Mouse (Mus musculus): ENCODE measurements at regions not wholly inside any gene's neighbourhood (a gene's known extent, or its start where the extent isn't known, plus 50 kb on each side); places are given as distances from the start of the nearest gene placed in this dataset.
A peak's percentile ranks its signal among the peaks of the same experiment; 100 is the strongest.
"Not testable (repeated sequence)": the region's sequence is repeated elsewhere in the genome, so short reads cannot be mapped to it uniquely, and the experiment has no call there.

GRCm38 (mm10) chr13:42000966-42001365 lies 50.9 kb upstream of the Hivep1 start:
- no peak for DNase-seq (ENCODE audit: low spot score in 2 of 2)

- no peak for DNase-seq (ENCODE audit: low spot score in 2 of 2)
Measured at GRCm38 (mm10) chr13:41997883-41998282, 53.9 kb upstream of the Hivep1 start.

GRCm38 (mm10) chr13:41994126-41994525 lies 57.7 kb upstream of the Hivep1 start:
- no peak for DNase-seq (ENCODE audit: low spot score in 2 of 2)

GRCm38 (mm10) chr13:41975918-41976317 lies 75.9 kb upstream of the Hivep1 start:
- no peak for DNase-seq (ENCODE audit: low spot score in 2 of 2)

GRCm38 (mm10) chr13:41962915-41963314 lies 88.9 kb upstream of the Hivep1 start:
- no peak for DNase-seq (ENCODE audit: low spot score in 2 of 2)

GRCm38 (mm10) chr13:41960960-41961359 lies 90.9 kb upstream of the Hivep1 start:
- not testable (repeated sequence) for DNase-seq (ENCODE audit: low spot score in 2 of 2)

- no peak for DNase-seq (ENCODE audit: low spot score in 2 of 2)
Measured at GRCm38 (mm10) chr13:41957932-41958331, 93.9 kb upstream of the Hivep1 start.

- no peak for DNase-seq (ENCODE audit: low spot score in 2 of 2)
Measured at GRCm38 (mm10) chr13:41955884-41956283, 95.9 kb upstream of the Hivep1 start.

GRCm38 (mm10) chr13:41955198-41955597 lies 96.6 kb upstream of the Hivep1 start:
- DNase-seq (ENCODE audit: low spot score in 2 of 2) = no peak

GRCm38 (mm10) chr13:41952453-41952852 lies 99.4 kb upstream of the Hivep1 start:
- DNase-seq (ENCODE audit: low spot score in 2 of 2) = no peak

GRCm38 (mm10) chr13:41948241-41948640 lies 100.8 kb upstream of the Adtrp start:
- no peak for DNase-seq (ENCODE audit: low spot score in 2 of 2)

GRCm38 (mm10) chr13:41932313-41933100 lies 85.0 kb upstream of the Adtrp start:
- DNase-seq (ENCODE audit: low spot score in 2 of 2) = no peak

- DNase-seq (ENCODE audit: low spot score in 2 of 2) = no peak
Measured at GRCm38 (mm10) chr13:41929768-41930167, 82.3 kb upstream of the Adtrp start.

- DNase-seq (ENCODE audit: low spot score in 2 of 2) = not testable (repeated sequence)
Measured at GRCm38 (mm10) chr13:41925851-41926250, 78.4 kb upstream of the Adtrp start.

GRCm38 (mm10) chr13:41925211-41925610 lies 77.7 kb upstream of the Adtrp start:
- DNase-seq (ENCODE audit: low spot score in 2 of 2) = no peak

- no peak for DNase-seq (ENCODE audit: low spot score in 2 of 2)
Measured at GRCm38 (mm10) chr13:41921178-41921577, 73.7 kb upstream of the Adtrp start.

- no peak for DNase-seq (ENCODE audit: low spot score in 2 of 2)
Measured at GRCm38 (mm10) chr13:41918525-41918924, 71.0 kb upstream of the Adtrp start.

- DNase-seq (ENCODE audit: low spot score in 2 of 2) = not testable (repeated sequence)
Measured at GRCm38 (mm10) chr13:41915816-41916215, 68.3 kb upstream of the Adtrp start.

- DNase-seq (ENCODE audit: low spot score in 2 of 2) = no peak
Measured at GRCm38 (mm10) chr13:41910736-41911135, 63.3 kb upstream of the Adtrp start.

GRCm38 (mm10) chr13:41910236-41910635 lies 62.8 kb upstream of the Adtrp start:
- DNase-seq (ENCODE audit: low spot score in 2 of 2) = no peak

- DNase-seq (ENCODE audit: low spot score in 2 of 2) = no peak
Measured at GRCm38 (mm10) chr13:41907027-41907426, 59.5 kb upstream of the Adtrp start.

GRCm38 (mm10) chr13:41903286-41903685 lies 55.8 kb upstream of the Adtrp start:
- peak in 1 of 2 experiments; percentile 21 for DNase-seq (ENCODE audit: low spot score in 2 of 2)

- DNase-seq (ENCODE audit: low spot score in 2 of 2) = no peak
Measured at GRCm38 (mm10) chr13:41899837-41900463, 52.5 kb upstream of the Adtrp start.
